Mouse (Mus musculus): ENCODE data around the gene Tchhl1.
"Not testable (repeated sequence)": the region's sequence is repeated elsewhere in the genome, so short reads cannot be mapped to it uniquely, and the experiment has no call there.

Tchhl1 gene

GRCm38 (mm10) chr3:93468561-93468960 lies at the start of gene Tchhl1:
Gene Tchhl1, plus strand, starts transcription at chr3:93468754.
- DNase-seq (ENCODE audit: low spot score) = no peak

DNA sequence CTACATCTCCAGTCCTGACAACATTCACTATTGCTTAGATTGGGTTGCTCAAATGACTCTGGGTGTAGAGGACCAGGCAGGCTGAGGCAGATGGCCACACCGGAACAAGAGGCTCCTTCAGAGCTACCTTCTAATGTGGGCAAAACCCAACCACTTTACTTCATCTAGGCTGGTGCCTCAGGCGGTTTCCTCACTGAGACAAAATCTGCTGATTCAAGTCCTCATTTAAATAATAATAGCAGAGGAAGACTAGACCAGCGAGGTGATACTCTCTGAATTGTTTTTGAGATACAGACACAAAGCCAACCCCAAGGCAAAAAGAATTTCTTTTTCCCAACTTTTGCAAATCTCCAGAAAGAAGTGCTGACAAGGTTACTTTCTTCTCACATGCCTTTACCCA lies 36.9 kb upstream of the Tchhl1 start:
- DNase-seq (ENCODE audit: low spot score) = no peak

- DNase-seq (ENCODE audit: low spot score) = no peak
Measured at GRCm38 (mm10) chr3:93442030-93442429, 26.5 kb upstream of the Tchhl1 start, which contains the start of gene Tchh. Gene Tchh, plus strand, starts transcription at chr3:93442330.

GRCm38 (mm10) chr3:93443501-93444101 lies 25.0 kb upstream of the Tchhl1 start:
- DNase-seq (ENCODE audit: low spot score) = peak; percentile 6

- DNase-seq (ENCODE audit: low spot score) = peak; percentile 42
Measured at GRCm38 (mm10) chr3:93444343-93445164, 24.0 kb upstream of the Tchhl1 start.

- DNase-seq (ENCODE audit: low spot score) = peak; percentile 8
Measured at GRCm38 (mm10) chr3:93445165-93445705, 23.3 kb upstream of the Tchhl1 start.

GRCm38 (mm10) chr3:93446128-93446755 lies 22.3 kb upstream of the Tchhl1 start:
- DNase-seq (ENCODE audit: low spot score) = peak; percentile 6

GRCm38 (mm10) chr3:93446756-93447137 lies 21.8 kb upstream of the Tchhl1 start:
- DNase-seq (ENCODE audit: low spot score) = peak; percentile 6

- DNase-seq (ENCODE audit: low spot score) = peak; percentile 33
Measured at GRCm38 (mm10) chr3:93447138-93447841, 21.3 kb upstream of the Tchhl1 start.

DNA sequence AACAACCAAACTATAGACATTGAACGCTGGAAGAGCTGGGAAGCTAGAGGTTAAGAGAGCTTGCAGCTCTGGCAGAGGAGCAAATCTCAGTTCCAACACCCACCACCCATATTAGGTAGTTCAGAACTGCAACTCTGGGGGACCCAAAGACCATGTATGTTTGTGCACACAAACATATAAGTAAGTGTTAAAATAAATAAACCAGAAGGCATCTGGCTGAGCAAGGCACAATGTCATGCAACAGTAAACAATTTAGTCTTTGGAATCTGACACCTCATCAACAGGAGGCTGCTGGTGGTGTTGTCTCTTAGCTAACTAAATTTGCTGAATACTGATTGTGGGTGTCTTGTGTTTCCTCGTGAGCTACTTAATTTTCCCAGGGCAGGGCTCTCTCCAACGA lies 2.0 kb upstream of the Tchhl1 start:
- DNase-seq (ENCODE audit: low spot score) = no peak

GRCm38 (mm10) chr3:93467130-93467529 lies 1.4 kb upstream of the Tchhl1 start:
- no peak for DNase-seq (ENCODE audit: low spot score)

DNA sequence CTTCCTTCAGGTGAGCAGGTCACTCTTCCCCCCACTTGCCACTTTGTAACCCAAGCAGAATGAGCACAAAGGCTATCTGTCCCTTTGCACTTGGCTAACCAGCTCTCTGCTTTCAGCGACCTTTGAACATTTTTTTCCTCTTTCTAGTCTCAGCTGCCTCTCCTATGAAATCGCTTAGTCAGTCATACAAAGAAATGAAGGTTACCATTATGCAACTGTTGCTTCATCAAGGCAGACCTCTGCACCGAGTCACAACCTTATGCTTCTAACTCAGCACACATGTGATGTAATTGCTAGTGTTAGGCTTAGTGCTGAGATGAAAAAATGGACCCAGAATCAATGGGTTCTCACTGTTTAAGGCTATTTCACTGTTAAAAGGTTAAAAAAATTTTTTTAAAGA lies 1.1 kb downstream of the Tchhl1 start:
- no peak for DNase-seq (ENCODE audit: low spot score)

GRCm38 (mm10) chr3:93480053-93480452 lies 11.5 kb downstream of the Tchhl1 start:
- DNase-seq (ENCODE audit: low spot score) = no peak

GRCm38 (mm10) chr3:93481982-93482616 lies 13.5 kb downstream of the Tchhl1 start:
- DNase-seq (ENCODE audit: low spot score) = no peak

GRCm38 (mm10) chr3:93485611-93486010 lies 17.1 kb downstream of the Tchhl1 start:
- no peak for DNase-seq (ENCODE audit: low spot score)

GRCm38 (mm10) chr3:93488541-93488940 lies 20.0 kb downstream of the Tchhl1 start:
- DNase-seq (ENCODE audit: low spot score) = no peak

GRCm38 (mm10) chr3:93492176-93492575 lies 23.6 kb downstream of the Tchhl1 start:
- DNase-seq (ENCODE audit: low spot score) = no peak

GRCm38 (mm10) chr3:93493992-93494391 lies 25.4 kb downstream of the Tchhl1 start:
- DNase-seq (ENCODE audit: low spot score) = peak; percentile 36

GRCm38 (mm10) chr3:93494774-93495173 lies 26.2 kb downstream of the Tchhl1 start:
- not testable (repeated sequence) for DNase-seq (ENCODE audit: low spot score)

DNA sequence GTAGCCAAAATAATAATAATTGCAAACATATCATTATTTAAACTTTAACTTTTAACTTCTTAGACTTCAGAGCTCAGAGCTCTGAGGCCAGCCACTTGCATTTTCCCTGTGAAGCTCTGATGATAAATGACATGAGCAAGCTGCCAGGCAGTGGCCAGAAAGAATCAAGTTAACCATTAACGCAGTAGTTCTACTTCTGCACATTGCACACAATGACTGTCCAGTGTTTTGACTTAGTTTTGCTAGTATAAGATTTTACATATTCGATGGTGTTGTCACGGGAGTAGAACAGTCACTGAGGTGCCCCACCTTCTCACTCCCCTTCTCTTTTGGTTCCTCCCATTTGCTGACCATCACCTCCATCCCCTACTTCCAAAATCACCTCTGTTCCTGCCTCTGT lies 28.6 kb downstream of the Tchhl1 start:
- no peak for DNase-seq (ENCODE audit: low spot score)

GRCm38 (mm10) chr3:93499129-93499528 lies 30.6 kb downstream of the Tchhl1 start:
- DNase-seq (ENCODE audit: low spot score) = no peak

Measured in ovary, postnatal 14 days (tissue).